Mouse (Mus musculus) c-Kit-positive CD71-positive TER-119-positive erythroid progenitor cells, embryonic 14.5 days (primary cell): ENCODE results near the gene Chkb.
"Not testable (repeated sequence)": the region's sequence is repeated elsewhere in the genome, so short reads cannot be mapped to it uniquely, and the experiment has no call there.

Experiments
- DNase-seq: peaks from one replicate; pipeline ENCODE4 v3.0.0-alpha.2; 2013; ENCODE audit warnings: low spot score

Gene Chkb

GRCm38 (mm10) chr15:89453865-89454478 is 24.3 kb upstream of the Chkb start, which contains the start of gene Mapk8ip2:
Mapk8ip2 (plus strand) TSS chr15:89453913.
- DNase-seq = no peak

- DNase-seq = peak; percentile 47
These were observed 23.5 kb upstream of the Chkb start for GRCm38 (mm10) chr15:89452906-89453864.

- no peak for DNase-seq
These were observed 12.9 kb upstream of the Chkb start for GRCm38 (mm10) chr15:89442486-89443070.

- DNase-seq = no peak
These were observed 6.2 kb upstream of the Chkb start for GRCm38 (mm10) chr15:89435878-89436277.

DNA sequence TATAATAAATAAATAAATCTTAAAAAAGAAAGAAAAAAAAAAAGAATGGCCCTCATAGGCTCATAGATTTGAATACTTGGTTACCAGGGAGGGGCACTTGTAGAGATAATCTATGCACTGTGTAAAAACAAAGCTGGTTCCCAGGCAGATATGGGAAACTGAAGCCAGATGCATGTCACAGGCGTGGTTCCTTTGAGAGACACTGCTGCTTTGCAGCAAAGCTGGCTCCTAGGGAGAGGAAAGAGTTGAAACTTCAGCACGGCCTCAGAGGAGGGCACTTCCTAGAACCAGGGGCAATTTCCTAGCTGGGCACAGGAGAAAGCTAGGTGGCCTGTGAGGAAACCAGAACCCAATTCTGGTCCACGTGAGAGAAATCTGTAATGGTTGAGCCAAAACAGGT is 4.4 kb upstream of the Chkb start:
- no peak for DNase-seq

- DNase-seq = no peak
These were observed 3.2 kb upstream of the Chkb start for GRCm38 (mm10) chr15:89432946-89433345.

GRCm38 (mm10) chr15:89431806-89432205 is 2.1 kb upstream of the Chkb start:
- DNase-seq = no peak

DNA sequence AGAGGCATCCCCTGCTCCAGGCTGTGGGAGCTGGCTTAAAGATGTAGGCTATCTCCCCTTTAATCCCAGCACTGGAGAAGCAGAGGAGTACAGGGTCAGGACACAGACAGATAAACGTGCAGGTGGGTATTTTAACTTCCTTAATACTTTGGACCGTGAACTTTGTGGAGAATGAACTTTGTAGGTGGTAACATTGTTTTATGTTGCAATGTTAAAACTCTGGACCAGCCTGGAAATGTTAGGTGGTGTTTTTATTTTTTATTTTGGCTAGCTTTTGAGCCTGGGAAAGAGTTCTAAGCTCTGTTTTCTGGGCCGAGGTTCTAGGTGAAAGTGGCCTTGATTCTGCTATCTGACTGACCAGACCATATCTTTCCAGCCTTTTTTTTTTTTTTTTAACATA is 1.6 kb upstream of the Chkb start:
- no peak for DNase-seq

DNA sequence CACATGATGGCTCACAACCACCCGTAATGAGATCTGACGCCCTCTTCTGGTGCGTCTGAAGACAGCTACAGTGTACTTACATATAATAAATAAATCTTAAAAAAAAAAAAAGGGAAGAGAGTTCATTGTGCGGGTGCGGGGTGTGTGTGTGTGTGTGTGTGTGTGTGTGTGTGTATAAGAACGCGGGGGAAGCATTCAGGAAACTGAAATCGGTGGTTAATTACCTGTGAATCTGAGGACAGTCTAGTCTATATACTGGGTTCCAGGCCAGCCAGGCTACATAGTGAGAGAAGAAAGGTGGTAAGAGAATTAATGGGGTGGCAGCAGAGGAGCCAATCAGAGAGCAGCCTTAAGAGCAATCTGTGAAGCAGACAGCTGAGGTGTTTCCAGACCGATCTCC is 1.1 kb upstream of the Chkb start:
- not testable (repeated sequence) for DNase-seq

DNA sequence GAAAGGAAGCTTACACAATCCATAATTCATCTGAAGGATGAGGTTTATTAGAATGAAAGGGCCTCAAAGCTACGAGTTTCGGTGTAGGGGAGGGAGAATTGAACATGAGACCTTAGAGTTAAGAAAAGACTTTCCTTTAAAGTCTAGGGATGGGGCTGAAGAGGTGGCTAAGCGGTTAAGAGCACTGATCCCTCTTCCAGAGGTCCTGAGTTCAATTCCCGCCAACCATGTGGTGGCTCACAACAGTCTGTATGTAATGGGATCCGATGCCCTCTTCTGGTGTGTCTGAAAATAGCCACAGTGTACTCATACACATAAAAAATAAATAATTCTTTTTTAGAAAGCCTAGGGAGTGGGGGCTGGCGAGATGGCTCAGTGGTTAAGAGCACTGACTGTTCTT is 633 bp upstream of the Chkb start:
- DNase-seq = no peak

DNA sequence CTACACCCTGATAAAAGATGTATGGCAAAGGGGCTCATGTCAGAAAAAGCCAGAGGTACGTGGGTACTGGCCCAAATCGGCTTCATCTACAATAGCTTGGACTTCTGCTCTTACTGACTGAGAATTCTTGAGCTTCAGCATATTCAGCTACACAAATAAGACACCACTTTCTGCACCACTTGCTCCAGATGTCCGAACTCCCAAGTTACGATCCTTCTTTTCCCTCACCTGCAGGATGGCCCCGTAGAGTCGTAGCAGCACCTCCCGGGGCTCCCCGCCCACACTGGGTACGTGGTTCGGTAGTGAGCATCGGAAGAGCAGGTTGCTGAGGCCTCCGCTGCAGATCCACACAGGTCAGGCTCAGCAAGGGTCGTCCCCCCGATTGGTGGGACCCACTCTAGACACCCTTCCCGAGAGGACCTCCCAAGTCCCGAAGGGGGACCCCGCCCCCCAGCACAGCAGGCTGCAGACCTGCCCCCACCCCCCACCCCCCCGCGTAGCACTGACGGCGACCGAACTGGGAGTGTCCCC is 822 bp downstream of the Chkb start:
- peak; percentile 18 for DNase-seq

DNA sequence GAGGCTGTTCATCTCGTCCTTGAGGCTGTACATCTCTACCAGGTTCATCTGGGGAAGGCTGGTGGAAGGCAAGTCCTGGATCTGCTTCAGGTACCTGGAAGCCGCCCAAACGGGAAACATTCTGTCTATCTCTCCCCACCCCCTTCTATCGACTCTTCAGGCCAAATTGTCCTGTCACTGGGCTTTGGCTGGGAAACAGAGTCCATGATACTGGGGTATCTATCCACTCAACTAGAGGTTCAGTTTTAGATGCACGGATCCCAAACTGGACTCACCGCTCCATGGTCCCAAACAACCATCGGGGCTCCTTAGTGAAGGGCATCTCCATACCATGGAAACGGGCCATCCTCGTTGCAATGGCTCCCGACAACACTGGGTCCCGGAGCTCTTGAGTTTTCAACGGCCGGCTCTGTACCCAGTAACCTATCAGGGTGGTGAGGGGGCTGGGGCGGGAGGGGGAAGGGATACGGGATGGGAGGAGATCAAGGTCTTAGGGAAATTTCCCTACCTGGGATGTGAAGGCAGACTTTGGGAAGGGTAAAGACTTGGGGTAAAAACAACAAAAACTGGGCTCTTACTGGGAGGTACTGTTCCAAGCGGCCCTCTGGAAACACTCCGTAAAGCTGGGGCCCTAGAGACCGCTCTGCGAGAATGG is 1.4 kb downstream of the Chkb start:
- no peak for DNase-seq

DNA sequence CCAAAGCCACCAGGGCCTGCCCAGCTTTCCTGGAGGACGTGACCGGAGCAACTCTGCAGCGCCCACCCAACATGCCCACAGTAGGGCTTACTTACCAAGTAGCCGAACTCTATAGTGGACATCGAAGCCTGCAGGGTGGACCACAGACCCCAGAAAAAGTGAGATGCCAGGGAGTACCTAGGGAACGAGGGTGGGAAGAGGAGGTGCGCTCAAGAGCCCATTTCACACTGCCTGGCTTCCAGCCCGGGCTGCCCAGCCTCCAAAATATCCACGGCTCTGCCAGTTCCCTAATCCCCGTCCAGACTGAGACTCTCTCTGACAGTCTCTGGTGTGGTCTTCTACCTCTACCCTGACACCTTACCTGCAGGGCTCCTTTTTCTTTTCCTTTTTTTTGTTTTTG is 3.0 kb downstream of the Chkb start:
- DNase-seq = no peak

DNA sequence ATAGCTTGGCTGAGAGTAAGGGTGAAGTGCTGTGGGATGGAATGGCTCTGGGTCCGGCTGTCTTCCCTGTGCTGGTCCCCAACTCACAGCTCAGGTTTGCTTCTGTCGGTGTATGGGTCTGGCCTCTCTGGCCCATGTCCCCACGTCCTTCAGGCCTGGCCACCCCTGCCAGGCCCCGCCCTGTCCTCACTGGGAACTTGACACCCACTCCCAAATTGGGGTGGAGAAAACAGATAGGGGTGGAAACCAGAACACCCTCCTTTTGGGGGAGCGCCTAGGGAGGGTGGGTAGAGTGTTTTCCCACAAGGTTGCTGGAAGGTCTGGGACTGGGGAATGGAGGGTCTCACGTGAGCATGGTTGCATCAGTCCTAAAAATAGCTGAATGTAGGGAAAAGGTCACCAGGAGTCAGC is 4.0 kb downstream of the Chkb start, which contains the start of gene Cpt1b:
TSS of gene Cpt1b (minus strand) at position 153 of the 411 bp plus-strand sequence.
- DNase-seq = no peak

GRCm38 (mm10) chr15:89424621-89425020 is 5.1 kb downstream of the Chkb start:
- DNase-seq = no peak

DNA sequence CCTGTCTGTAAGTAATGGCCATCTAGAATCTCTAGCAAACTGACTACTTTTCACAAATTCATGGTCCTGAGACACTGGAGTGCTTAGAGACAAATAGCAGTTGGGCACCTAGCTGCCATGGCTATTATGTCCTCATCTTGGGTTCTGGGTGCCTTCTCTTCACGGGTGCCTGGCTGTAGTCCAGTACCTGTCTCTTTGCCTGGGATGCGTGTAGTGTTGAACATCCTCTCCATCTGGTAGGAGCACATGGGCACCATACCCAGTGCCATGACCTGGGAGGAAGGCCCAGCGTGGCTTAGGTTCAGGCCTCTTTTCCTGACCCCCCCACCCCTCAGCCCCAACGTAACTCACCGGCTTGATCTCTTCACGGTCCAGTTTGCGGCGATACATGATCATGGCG is 7.8 kb downstream of the Chkb start:
- no peak for DNase-seq

- DNase-seq = no peak
These were observed 14.4 kb downstream of the Chkb start for GRCm38 (mm10) chr15:89415282-89415681.

GRCm38 (mm10) chr15:89410118-89410517 is 19.6 kb downstream of the Chkb start, which contains the start of gene Syce3:
Syce3 (minus strand) TSS chr15:89410503.
- DNase-seq = no peak

GRCm38 (mm10) chr15:89406691-89407090 is 23.0 kb downstream of the Chkb start:
- no peak for DNase-seq

- DNase-seq = no peak
These were observed 24.7 kb downstream of the Chkb start for GRCm38 (mm10) chr15:89404831-89405623.

GRCm38 (mm10) chr15:89402471-89402870 is 27.2 kb downstream of the Chkb start:
- DNase-seq = no peak
